In the genomic region with DNA sequence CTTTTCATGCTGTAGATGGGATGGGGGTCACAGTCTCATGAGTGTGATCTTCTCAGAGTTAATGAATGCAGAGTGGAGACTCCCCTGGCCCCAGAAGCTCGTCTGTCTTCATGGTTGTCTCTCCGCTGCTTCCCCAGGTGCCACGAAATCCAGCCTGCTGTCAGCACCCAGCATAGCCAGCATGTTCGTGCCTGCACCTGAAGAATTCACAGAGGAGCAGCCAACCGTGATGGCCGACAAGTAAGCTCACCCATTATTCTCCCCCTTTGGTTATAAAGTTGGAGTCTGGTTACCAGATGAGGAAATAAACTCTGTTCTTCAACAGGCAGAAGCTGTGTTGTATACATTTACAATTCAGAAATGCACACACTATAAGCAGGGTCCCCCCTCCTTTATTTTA, we compare ENCODE assay signal across 18 mouse cellular contexts.
"Had no signal": no experiment of that assay in that cellular context is flagged by ENCODE, and none has a peak within 500 bp of the region (broad histone marks: within the 10 kb centered on the region; RNA-seq: fewer than 3 reads in every experiment).

No protein-coding gene starts in this region.

- H3K4me1 ChIP-seq: midbrain, embryonic 10.5 days; midbrain, embryonic 12.5 days; neural tube, embryonic 13.5 days; neural tube, embryonic 15.5 days had no signal

- H3K9me3 ChIP-seq: midbrain, embryonic 10.5 days; midbrain, embryonic 12.5 days; neural tube, embryonic 13.5 days; neural tube, embryonic 15.5 days had no signal

- H3K4me2 ChIP-seq: lung, embryonic 14.5 days; midbrain, embryonic 12.5 days; neural tube, embryonic 13.5 days; neural tube, embryonic 15.5 days had no signal

- H3K4me3 ChIP-seq: midbrain, embryonic 10.5 days; midbrain, embryonic 12.5 days; myocyte; neural tube, embryonic 13.5 days; neural tube, embryonic 15.5 days had no signal

- DNase-seq: lung, embryonic 14.5 days; lung, postnatal 10 days; lung, postnatal 4 days; midbrain, embryonic 14.5 days; retina, postnatal 1 day; right cerebral cortex, adult 18-20 months; right cerebral cortex, postnatal 25 days; right cerebral cortex, postnatal 4 days; spleen, adult 18-20 months; thymus, adult 18-20 months; thymus, postnatal 25 days; thymus, postnatal 4 days had no signal

- H3K27ac ChIP-seq: midbrain, embryonic 10.5 days; midbrain, embryonic 12.5 days; neural tube, embryonic 13.5 days; neural tube, embryonic 15.5 days had no signal

- ATAC-seq: midbrain, embryonic 16.5 days had no signal

- H3K9ac ChIP-seq: lung, embryonic 14.5 days; midbrain, embryonic 12.5 days; neural tube, embryonic 13.5 days; neural tube, embryonic 15.5 days had no signal

- H3K27me3 ChIP-seq: midbrain, embryonic 12.5 days; neural tube, embryonic 13.5 days; neural tube, embryonic 15.5 days had no signal
